Mouse (Mus musculus) limb, embryonic 10.5 days (tissue): ENCODE measurements at regions not wholly inside any gene's neighbourhood (a gene's known extent, or its start where the extent isn't known, plus 50 kb on each side); places are given as distances from the start of the nearest gene placed in this dataset.

Experiments
- DNase-seq: peaks from one replicate; pipeline ENCODE4 v3.0.0-alpha.2; 2017; ENCODE audit warnings: low spot score
- H3K27ac ChIP-seq: fragments of 300-500 bp; sonication (generic); 2 replicates; pipeline ENCODE4 v1.5.1; 2016; ENCODE audit warnings: mild to moderate bottlenecking
- H3K27me3 ChIP-seq: fragments of 300-500 bp; sonication (generic); 2 replicates; pipeline ENCODE4 v1.6.1; 2016; ENCODE audit warnings: low read depth, mild to moderate bottlenecking; ENCODE audit not compliant: poor library complexity, severe bottlenecking
- H3K36me3 ChIP-seq: fragments of 300-500 bp; sonication (generic); 2 replicates; pipeline ENCODE4 v1.6.1; 2016; ENCODE audit warnings: mild to moderate bottlenecking, moderate library complexity
- H3K4me1 ChIP-seq: fragments of 300-500 bp; sonication (generic); 2 replicates; pipeline ENCODE4 v1.6.1; 2016
- H3K4me3 ChIP-seq: fragments of 300-500 bp; sonication (generic); 2 replicates; pipeline ENCODE4 v1.5.1; 2016; ENCODE audit warnings: mild to moderate bottlenecking, moderate library complexity
- H3K9me3 ChIP-seq: fragments of 300-500 bp; sonication (generic); replicated peaks from 2 replicates; pipeline ENCODE4 v1.6.1; 2016; ENCODE audit warnings: mild to moderate bottlenecking
- WGBS: fragments of 180-500 bp; shearing (Covaris S2); methylation state at CpG from one replicate; pipeline ENCODE4 v1.1.7; 2016; 5-methylcytosine and 5-hydroxymethylcytosine counted together

- Histone ChIP-seq H3K27ac (no peak overlapping the region), H3K9me3 (no peaks in the 10 kb centered on the region), H3K4me3 (no peak overlapping the region), H3K4me1 (no peaks in the 10 kb centered on the region), H3K27me3 (no peaks in the 10 kb centered on the region), H3K36me3 (no peaks in the 10 kb centered on the region)
- 92% methylated on average over 12 of the region's 12 CpGs for WGBS
- DNase-seq, result no peak
Observed at GRCm38 (mm10) chr4:99527441-99527840, 128.7 kb upstream of the Foxd3 start.

- Histone ChIP-seq H3K4me3 (no peak overlapping the region), H3K9me3 (no peaks in the 10 kb centered on the region), H3K4me1 (0 out of 2 replicates have a peak, but pooled peaks cover 2% of the 10 kb centered on the region), H3K27ac (no peak overlapping the region), H3K36me3 (no peaks in the 10 kb centered on the region), H3K27me3 (peaks cover 13% of the 10 kb centered on the region; the same call in 1 of the 2 replicates)
- 82% methylated on average over 6 of the region's 6 CpGs for WGBS
- DNase-seq, result peak; percentile 8
Observed at GRCm38 (mm10) chr4:99544014-99544413, 112.1 kb upstream of the Foxd3 start.

GRCm38 (mm10) chr4:99545742-99546141 is 110.4 kb upstream of the Foxd3 start:
- 22% methylated on average over 3 of the region's 3 CpGs for WGBS
- Histone ChIP-seq H3K4me1 (0 out of 2 replicates have a peak, but pooled peaks cover 2% of the 10 kb centered on the region), H3K27me3 (peaks cover 13% of the 10 kb centered on the region; the same call in 1 of the 2 replicates), H3K4me3 (no peak overlapping the region), H3K36me3 (no peaks in the 10 kb centered on the region), H3K9me3 (no peaks in the 10 kb centered on the region), H3K27ac (no peak overlapping the region)
- DNase-seq, result peak; percentile 22

- 66% methylated on average over 5 of the region's 5 CpGs for WGBS
- Histone ChIP-seq H3K27ac (no peak overlapping the region), H3K4me3 (no peak overlapping the region), H3K4me1 (peaks cover 21% of the 10 kb centered on the region), H3K9me3 (no peaks in the 10 kb centered on the region), H3K27me3 (peaks cover 54% of the 10 kb centered on the region), H3K36me3 (no peaks in the 10 kb centered on the region)
- DNase-seq, result no peak
Observed at GRCm38 (mm10) chr4:99557963-99558362, 98.1 kb upstream of the Foxd3 start.

GRCm38 (mm10) chr4:99560604-99561003 is 95.5 kb upstream of the Foxd3 start:
- no peak overlapping the region for H3K27ac ChIP-seq
- H3K4me1 ChIP-seq, result peaks cover 26% of the 10 kb centered on the region
- WGBS, result 39% methylated on average over 8 of the region's 8 CpGs
- H3K9me3 ChIP-seq, result no peaks in the 10 kb centered on the region
- H3K27me3 ChIP-seq, result peaks cover 54% of the 10 kb centered on the region
- DNase-seq, result peak; percentile 41
- H3K4me3 ChIP-seq, result no peak overlapping the region
- H3K36me3 ChIP-seq, result no peaks in the 10 kb centered on the region

GRCm38 (mm10) chr4:99561506-99561937 is 94.6 kb upstream of the Foxd3 start:
- DNase-seq, result peak; percentile 35
- 6% methylated on average over 6 of the region's 6 CpGs for WGBS
- H3K4me1 ChIP-seq, result peaks cover 26% of the 10 kb centered on the region

GRCm38 (mm10) chr4:99565401-99565800 is 90.7 kb upstream of the Foxd3 start:
- Histone ChIP-seq H3K4me1 (peaks cover 26% of the 10 kb centered on the region), H3K36me3 (no peaks in the 10 kb centered on the region), H3K27ac (no peak overlapping the region), H3K4me3 (no peak overlapping the region), H3K9me3 (no peaks in the 10 kb centered on the region), H3K27me3 (peaks cover 25% of the 10 kb centered on the region)
- no peak for DNase-seq
- WGBS, result 93% methylated on average over 9 of the region's 9 CpGs

More at GRCm38 (mm10) chr4:99561506-99561937, 94.6 kb upstream of the Foxd3 start:
- no peak overlapping the region for H3K27ac ChIP-seq
- no peaks in the 10 kb centered on the region for H3K9me3 ChIP-seq
- H3K4me3 ChIP-seq, result no peak overlapping the region
- peaks cover 54% of the 10 kb centered on the region for H3K27me3 ChIP-seq
- H3K36me3 ChIP-seq, result no peaks in the 10 kb centered on the region

GRCm38 (mm10) chr4:99572841-99573642 is 83.1 kb upstream of the Foxd3 start:
- Histone ChIP-seq H3K9me3 (no peaks in the 10 kb centered on the region), H3K27me3 (peaks cover 41% of the 10 kb centered on the region), H3K36me3 (no peaks in the 10 kb centered on the region), H3K4me3 (peak overlapping the region; percentile 45), H3K4me1 (peaks cover 21% of the 10 kb centered on the region), H3K27ac (peak overlapping the region; percentile 79)
- peak; percentile 74 for DNase-seq
- 1% methylated on average over 33 of the region's 33 CpGs for WGBS

- Histone ChIP-seq H3K4me3 (no peak overlapping the region), H3K9me3 (no peaks in the 10 kb centered on the region), H3K27me3 (peaks cover 41% of the 10 kb centered on the region), H3K27ac (no peak overlapping the region), H3K36me3 (no peaks in the 10 kb centered on the region), H3K4me1 (peaks cover 21% of the 10 kb centered on the region)
- 30% methylated on average over 11 of the region's 11 CpGs for WGBS
- DNase-seq, result no peak
Observed at GRCm38 (mm10) chr4:99574021-99574531, 82.0 kb upstream of the Foxd3 start.

- Histone ChIP-seq H3K4me1 (peaks cover 21% of the 10 kb centered on the region), H3K27ac (no peak overlapping the region), H3K9me3 (no peaks in the 10 kb centered on the region), H3K27me3 (peaks cover 41% of the 10 kb centered on the region), H3K36me3 (no peaks in the 10 kb centered on the region), H3K4me3 (no peak overlapping the region)
- DNase-seq, result no peak
- WGBS, result 32% methylated on average over 4 of the region's 4 CpGs
Observed at GRCm38 (mm10) chr4:99574984-99575383, 81.1 kb upstream of the Foxd3 start.

- DNase-seq, result no peak
- Histone ChIP-seq H3K9me3 (no peaks in the 10 kb centered on the region), H3K27ac (no peak overlapping the region), H3K36me3 (no peaks in the 10 kb centered on the region), H3K4me1 (peaks cover 11% of the 10 kb centered on the region), H3K27me3 (no peaks in the 10 kb centered on the region), H3K4me3 (no peak overlapping the region)
- WGBS, result 81% methylated on average over 5 of the region's 5 CpGs
Observed at GRCm38 (mm10) chr4:99597781-99598180, 58.3 kb upstream of the Foxd3 start.

- H3K4me1 ChIP-seq, result peaks cover 11% of the 10 kb centered on the region
- no peak for DNase-seq
- no peaks in the 10 kb centered on the region for H3K9me3 ChIP-seq
- H3K27me3 ChIP-seq, result no peaks in the 10 kb centered on the region
- no peak overlapping the region for H3K4me3 ChIP-seq
- no peak overlapping the region for H3K27ac ChIP-seq
- 69% methylated on average over 10 of the region's 10 CpGs for WGBS
- no peaks in the 10 kb centered on the region for H3K36me3 ChIP-seq
Observed at GRCm38 (mm10) chr4:99600741-99601140, 55.4 kb upstream of the Foxd3 start.

- WGBS, result 62% methylated on average over 6 of the region's 6 CpGs
- no peak overlapping the region for H3K27ac ChIP-seq
- no peaks in the 10 kb centered on the region for H3K27me3 ChIP-seq
- H3K4me1 ChIP-seq, result peaks cover 11% of the 10 kb centered on the region
- no peak overlapping the region for H3K4me3 ChIP-seq
- DNase-seq, result no peak
- H3K9me3 ChIP-seq, result no peaks in the 10 kb centered on the region
- H3K36me3 ChIP-seq, result no peaks in the 10 kb centered on the region
Observed at GRCm38 (mm10) chr4:99601463-99601862, 54.6 kb upstream of the Foxd3 start.
